Mouse (Mus musculus): Measurements from ENCODE around the gene Gm13271. TPM values are rescaled to one million over a fixed set of nuclear protein-coding genes. Genes with fewer than 3 reads are reported as not detected.
"Not testable (repeated sequence)": the region's sequence is repeated elsewhere in the genome, so short reads cannot be mapped to it uniquely, and the experiment has no call there.

The Gm13271 gene
- polyA plus RNA-seq (2012; rRNA removed), result not detected in 2 replicates

DNA sequence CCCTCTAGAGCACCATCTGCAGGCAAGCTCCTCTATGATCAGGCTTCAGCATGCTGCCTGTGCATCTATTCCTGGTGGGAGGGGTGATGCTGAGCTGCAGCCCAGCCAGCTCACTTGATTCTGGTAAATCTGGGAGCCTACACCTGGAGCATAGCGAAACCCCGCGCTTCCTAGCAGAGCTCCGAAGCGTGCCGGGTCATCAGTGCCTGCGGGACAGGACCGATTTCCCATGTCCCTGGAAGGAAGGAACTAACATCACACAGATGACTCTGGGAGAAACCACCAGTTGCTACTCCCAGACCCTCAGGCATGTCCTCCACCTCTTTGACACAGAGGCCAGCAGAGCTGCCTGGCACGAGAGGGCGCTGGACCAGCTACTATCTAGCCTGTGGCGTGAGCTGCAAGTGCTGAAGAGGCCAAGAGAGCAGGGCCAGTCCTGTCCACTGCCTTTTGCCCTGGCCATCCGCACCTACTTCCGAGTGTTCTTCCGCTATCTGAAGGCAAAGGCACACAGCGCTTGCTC is at the start of gene Gm13271:
Gm13271 (plus strand) TSS at position 51 of the 523 bp plus-strand sequence.
- not testable (repeated sequence) for H3K27ac ChIP-seq (ENCODE audit: insufficient read depth, low read length)

DNA sequence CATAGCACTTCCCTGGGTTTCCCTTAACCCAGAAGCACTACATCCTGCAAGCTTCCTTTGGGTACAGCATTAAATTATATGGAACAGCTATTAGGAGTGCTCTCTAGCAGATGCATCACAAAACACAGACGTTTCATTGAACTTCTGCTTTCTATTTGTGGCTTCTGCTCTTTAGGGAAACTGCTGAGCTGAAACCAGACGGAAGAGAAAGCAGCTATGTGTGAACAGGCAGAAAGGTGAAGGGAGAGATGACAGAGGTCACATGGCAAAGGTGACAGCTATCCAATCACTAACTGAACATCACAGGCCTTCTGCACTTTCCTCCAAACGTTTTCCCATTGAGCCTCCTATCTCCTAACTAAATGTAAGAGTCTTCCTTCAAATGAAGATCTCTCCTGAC is 48.7 kb upstream of the Gm13271 start:
- TF ChIP-seq POLR2A (IDR thresholded peaks at IDR 0.05; ENCODE audit: extremely low read depth, insufficient read depth, low read length) (no peak), CTCF (IDR thresholded peaks at IDR 0.05; ENCODE audit: extremely low read depth, insufficient read depth, low read length) (no peak)
- Histone ChIP-seq H3K4me1 (ENCODE audit: control insufficient read depth, insufficient read depth, low read length) (no peaks in the 10 kb centered on the region), H3K27ac (ENCODE audit: insufficient read depth, low read length) (no peak overlapping the region), H3K4me3 (ENCODE audit: insufficient read depth, low read length) (no peak overlapping the region)

More for the DNA sequence above, at the start of gene Gm13271:
- not testable (repeated sequence) for H3K4me3 ChIP-seq (ENCODE audit: insufficient read depth, low read length); H3K4me1 ChIP-seq (ENCODE audit: control insufficient read depth, insufficient read depth, low read length)

GRCm38 (mm10) chr4:88707128-88707826 is 47.4 kb upstream of the Gm13271 start:
- no peak overlapping the region for H3K27ac ChIP-seq (ENCODE audit: insufficient read depth, low read length)
- no peaks in the 10 kb centered on the region for H3K4me1 ChIP-seq (ENCODE audit: control insufficient read depth, insufficient read depth, low read length)
- TF ChIP-seq CTCF (IDR thresholded peaks at IDR 0.05; ENCODE audit: extremely low read depth, insufficient read depth, low read length) (no peak), POLR2A (IDR thresholded peaks at IDR 0.05; ENCODE audit: extremely low read depth, insufficient read depth, low read length) (no peak)
- no peak overlapping the region for H3K4me3 ChIP-seq (ENCODE audit: insufficient read depth, low read length)

DNA sequence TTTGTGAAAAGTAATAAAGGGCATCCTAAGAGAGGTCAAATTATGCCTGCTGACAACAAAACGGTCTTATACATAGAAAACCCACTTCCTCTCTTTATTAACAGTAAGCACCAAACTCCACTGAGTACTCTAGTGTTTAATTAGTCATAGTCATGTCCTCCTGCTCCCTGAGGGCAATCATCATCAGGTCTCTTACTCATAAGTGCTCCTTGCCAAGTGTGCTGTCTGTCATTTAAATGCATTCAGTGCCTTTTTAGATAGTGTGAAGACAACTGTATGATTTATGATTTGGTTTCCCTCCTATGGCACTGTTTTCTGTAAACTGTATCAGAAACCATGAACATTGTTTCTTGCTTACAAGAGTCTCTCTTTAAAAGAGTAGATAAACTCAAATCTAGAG is 40.4 kb upstream of the Gm13271 start:
- H3K27ac ChIP-seq (ENCODE audit: insufficient read depth, low read length), result no peak overlapping the region
- H3K4me1 ChIP-seq (ENCODE audit: control insufficient read depth, insufficient read depth, low read length), result peaks cover 1% of the 10 kb centered on the region; the same call in 1 of the 2 replicates
- no peak for TF ChIP-seq CTCF (IDR thresholded peaks at IDR 0.05; ENCODE audit: extremely low read depth, insufficient read depth, low read length)
- TF ChIP-seq POLR2A (IDR thresholded peaks at IDR 0.05; ENCODE audit: extremely low read depth, insufficient read depth, low read length), result no peak
- no peak overlapping the region for H3K4me3 ChIP-seq (ENCODE audit: insufficient read depth, low read length)

GRCm38 (mm10) chr4:88715059-88715458 is 39.6 kb upstream of the Gm13271 start:
- Histone ChIP-seq H3K4me1 (ENCODE audit: control insufficient read depth, insufficient read depth, low read length) (peaks cover 1% of the 10 kb centered on the region; the same call in 1 of the 2 replicates), H3K4me3 (ENCODE audit: insufficient read depth, low read length) (no peak overlapping the region), H3K27ac (ENCODE audit: insufficient read depth, low read length) (no peak overlapping the region)
- TF ChIP-seq POLR2A (IDR thresholded peaks at IDR 0.05; ENCODE audit: extremely low read depth, insufficient read depth, low read length), result no peak
- TF ChIP-seq CTCF (IDR thresholded peaks at IDR 0.05; ENCODE audit: extremely low read depth, insufficient read depth, low read length), result no peak

GRCm38 (mm10) chr4:88718715-88719114 is 36.0 kb upstream of the Gm13271 start:
- H3K27ac ChIP-seq (ENCODE audit: insufficient read depth, low read length), result no peak overlapping the region
- peak overlapping the region; percentile 84; the same call in 1 of the 2 replicates for H3K4me3 ChIP-seq (ENCODE audit: insufficient read depth, low read length)
- TF ChIP-seq POLR2A (IDR thresholded peaks at IDR 0.05; ENCODE audit: extremely low read depth, insufficient read depth, low read length), result no peak
- no peak for TF ChIP-seq CTCF (IDR thresholded peaks at IDR 0.05; ENCODE audit: extremely low read depth, insufficient read depth, low read length)
- H3K4me1 ChIP-seq (ENCODE audit: control insufficient read depth, insufficient read depth, low read length), result peaks cover 8% of the 10 kb centered on the region

DNA sequence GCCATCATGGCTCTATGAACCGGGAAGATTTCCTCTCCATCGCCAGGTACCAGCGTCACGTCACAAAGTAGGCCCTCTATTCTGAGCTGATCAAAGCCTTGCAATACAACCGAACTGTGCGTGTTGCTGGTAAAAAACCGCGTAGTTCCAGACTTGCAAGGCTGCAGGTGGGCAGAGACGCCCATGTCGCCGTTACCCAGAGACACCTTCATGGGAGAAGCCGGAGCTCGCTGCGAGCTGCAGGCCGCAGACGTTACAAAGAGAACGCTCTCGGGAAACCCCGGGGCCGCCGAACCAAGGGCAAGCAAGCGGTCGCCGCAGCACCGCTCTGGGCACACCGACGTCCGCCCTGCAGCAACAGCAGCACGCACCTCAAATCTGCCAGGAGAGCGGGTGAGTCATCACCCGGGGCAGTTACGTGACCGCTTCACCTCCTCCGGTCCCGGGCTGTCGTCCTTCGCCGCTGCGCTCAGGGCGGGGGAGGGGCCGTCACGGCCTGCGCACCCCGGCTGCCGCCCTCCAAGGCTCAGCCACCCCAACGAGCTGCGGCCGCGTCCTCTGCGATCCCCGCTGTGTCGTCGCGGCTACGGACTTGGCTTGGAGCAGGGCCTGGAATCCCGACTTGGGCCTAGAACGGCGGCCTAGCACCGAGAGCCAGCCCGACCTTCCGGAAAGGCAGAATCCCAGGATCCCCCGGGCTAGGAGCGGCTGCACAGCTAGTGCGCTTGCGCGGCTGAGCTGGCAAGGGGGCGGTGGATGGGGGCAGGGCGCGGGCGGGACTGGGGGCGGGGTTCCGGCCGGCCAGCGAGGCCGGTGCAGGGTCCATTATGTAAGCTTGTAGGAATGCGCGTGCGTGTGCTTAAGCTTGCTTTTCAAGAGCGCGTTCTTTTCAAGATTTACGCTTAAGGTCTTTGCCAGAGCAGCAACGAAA is 32.6 kb upstream of the Gm13271 start, which contains the start of the genes Gm26566 and Klhl9:
Gm26566 (plus strand) TSS at position 15 of the 931 bp plus-strand sequence.
Klhl9 (minus strand) TSS at position 675 of the 931 bp plus-strand sequence.
- Histone ChIP-seq H3K27ac (ENCODE audit: insufficient read depth, low read length) (peak within 1 kb of the TSS; percentile 99), H3K4me1 (ENCODE audit: control insufficient read depth, insufficient read depth, low read length) (peaks cover 7% of the 10 kb centered on the region), H3K4me3 (ENCODE audit: insufficient read depth, low read length) (peak within 1 kb of the TSS; percentile 84)
- TF ChIP-seq CTCF (IDR thresholded peaks at IDR 0.05; ENCODE audit: extremely low read depth, insufficient read depth, low read length) (no peak), POLR2A (IDR thresholded peaks at IDR 0.05; ENCODE audit: extremely low read depth, insufficient read depth, low read length) (peak; percentile 82)

- Histone ChIP-seq H3K27ac (ENCODE audit: insufficient read depth, low read length) (no peak overlapping the region), H3K4me1 (ENCODE audit: control insufficient read depth, insufficient read depth, low read length) (peaks cover 7% of the 10 kb centered on the region), H3K4me3 (ENCODE audit: insufficient read depth, low read length) (no peak overlapping the region)
- TF ChIP-seq POLR2A (IDR thresholded peaks at IDR 0.05; ENCODE audit: extremely low read depth, insufficient read depth, low read length) (no peak), CTCF (IDR thresholded peaks at IDR 0.05; ENCODE audit: extremely low read depth, insufficient read depth, low read length) (no peak)
Measured at GRCm38 (mm10) chr4:88723497-88724090, 31.1 kb upstream of the Gm13271 start.

DNA sequence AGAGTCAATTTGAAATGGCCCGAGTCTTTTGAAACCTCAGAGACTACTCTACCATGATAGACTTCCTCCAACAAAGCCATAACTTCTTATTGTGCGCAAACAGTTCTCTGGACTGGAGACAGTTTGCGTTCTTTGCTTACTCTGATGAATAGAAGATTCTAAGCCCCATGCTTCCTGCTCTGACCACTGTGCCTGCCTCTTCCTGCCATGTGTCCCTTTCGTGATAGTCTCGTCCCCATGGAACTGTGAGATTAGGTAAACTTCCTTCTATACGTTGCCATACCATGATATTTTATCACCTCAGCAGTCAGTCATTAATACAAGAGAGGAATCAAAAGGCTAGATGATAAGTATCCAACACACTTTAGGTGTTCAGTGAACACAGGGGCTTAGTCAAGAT is 27.9 kb upstream of the Gm13271 start:
- Histone ChIP-seq H3K4me3 (ENCODE audit: insufficient read depth, low read length) (no peak overlapping the region), H3K27ac (ENCODE audit: insufficient read depth, low read length) (no peak overlapping the region), H3K4me1 (ENCODE audit: control insufficient read depth, insufficient read depth, low read length) (no peaks in the 10 kb centered on the region)
- TF ChIP-seq CTCF (IDR thresholded peaks at IDR 0.05; ENCODE audit: extremely low read depth, insufficient read depth, low read length) (no peak), POLR2A (IDR thresholded peaks at IDR 0.05; ENCODE audit: extremely low read depth, insufficient read depth, low read length) (no peak)
